Mouse (Mus musculus) megakaryocyte progenitor cell, adult 5-6 weeks (primary cell): Measurements from ENCODE around the gene Fbxo21. TPM values are rescaled to one million over a fixed set of nuclear protein-coding genes. Genes with fewer than 3 reads are reported as not detected.

Experiments used
- ATAC-seq: replicated peaks from 2 replicates; pipeline ENCODE4 v1.8.0; 2016; ENCODE audit warnings: mild to moderate bottlenecking, moderate TSS enrichment, inconsistent platforms; ENCODE audit not compliant: poor library complexity
- total RNA-seq, 2 experiments: library from RNA; stranded (forward) in 1 of 2; stranded (reverse) in 1 of 2; fragments of 157-497, 149-512 nt in 1 of 2; fragments of 200-1000 nt in 1 of 2; gene quantifications; 2 replicates each; pipeline versions ENCODE4 v1.2.3 to v1.2.4; 2015 to 2017

Gene Fbxo21
- 7.8 and 10.9 TPM in 2 replicates for total RNA-seq (2015)
- total RNA-seq (2017) = 13.1 and 13.8 TPM in 2 replicates

DNA sequence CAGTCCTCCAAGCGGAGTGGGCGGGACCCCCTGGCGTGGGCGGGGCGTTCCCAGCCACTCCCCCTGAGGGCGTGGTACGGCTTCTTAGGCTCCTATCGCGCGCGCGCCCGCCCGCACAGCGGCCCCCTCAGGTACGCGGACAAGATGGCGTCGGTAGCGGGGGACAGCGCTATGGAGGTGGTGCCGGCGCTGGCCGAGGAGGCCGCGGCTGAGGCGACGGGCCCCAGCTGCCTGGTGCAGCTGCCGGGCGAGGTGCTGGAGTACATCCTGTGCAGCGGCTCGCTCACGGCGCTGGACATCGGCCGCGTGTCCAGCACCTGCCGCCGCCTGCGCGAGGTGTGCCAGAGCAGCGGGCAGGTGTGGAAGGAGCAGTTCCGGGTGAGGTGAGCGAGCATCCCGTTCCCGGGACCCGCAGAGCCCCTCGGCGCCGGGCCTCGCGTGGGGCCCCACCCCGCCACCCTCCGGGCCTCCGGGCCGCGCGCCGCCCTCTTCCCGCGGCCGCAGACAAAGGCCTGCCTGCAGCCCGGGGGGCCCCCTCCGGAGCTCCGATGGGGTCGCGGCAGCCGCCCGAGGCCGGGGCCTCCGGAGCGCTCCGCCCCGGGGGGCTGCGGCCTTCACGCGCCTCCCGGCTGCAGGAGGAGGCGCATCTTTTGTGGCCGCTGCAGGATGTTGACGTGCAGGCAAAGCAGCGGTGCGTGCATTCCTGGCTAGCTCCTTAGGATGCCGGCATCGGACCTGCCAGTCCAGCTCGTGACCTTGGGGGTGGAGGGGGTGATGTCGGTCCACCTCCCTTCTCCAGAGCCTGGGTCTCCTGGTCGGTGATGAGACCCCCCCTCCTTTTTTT lies at the start of gene Fbxo21:
Gene Fbxo21, plus strand, starts transcription at position 74 of the 844 bp plus-strand sequence.
- peak; percentile 97 for ATAC-seq

DNA sequence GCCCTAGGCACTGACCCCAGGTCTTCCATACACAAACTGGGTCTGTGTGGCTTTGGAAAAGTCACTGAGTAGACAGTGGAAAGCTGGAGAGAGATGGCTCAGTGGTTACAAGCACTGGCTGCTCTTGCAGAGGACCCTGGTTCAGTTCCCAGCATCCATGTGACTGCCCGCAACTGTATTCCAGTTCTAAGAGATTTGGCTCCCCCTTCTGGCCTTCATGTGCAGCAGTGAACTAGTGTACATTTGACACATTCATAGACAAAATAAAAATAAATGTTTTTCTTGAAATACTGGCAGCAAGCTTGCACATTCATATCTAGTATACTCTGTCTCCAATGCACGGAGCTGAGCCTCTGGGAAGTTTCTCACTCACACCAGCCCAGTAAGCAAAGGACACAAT lies 48.0 kb upstream of the Fbxo21 start:
- no peak for ATAC-seq

- ATAC-seq = no peak
These were observed 44.3 kb upstream of the Fbxo21 start for GRCm38 (mm10) chr5:117932222-117932621.

DNA sequence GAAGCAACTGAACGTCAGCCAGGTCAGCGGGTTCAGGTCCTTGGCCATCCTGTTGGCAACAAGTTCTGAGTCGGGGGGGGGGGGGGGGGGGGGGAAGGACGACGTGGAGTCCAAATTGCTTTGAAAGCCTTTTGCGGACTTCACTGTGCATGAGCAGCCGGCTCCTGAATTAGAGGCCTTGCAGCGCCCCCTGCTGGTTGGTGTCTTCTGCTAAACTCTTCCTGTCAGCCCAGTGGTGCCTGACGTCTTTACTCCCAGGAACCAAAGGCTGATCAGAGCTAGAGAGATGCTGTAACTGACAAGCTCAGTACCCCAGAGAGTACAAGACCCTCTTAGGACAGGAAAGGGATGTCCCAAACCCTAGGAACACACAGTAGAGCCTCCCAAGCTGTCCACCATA lies 43.7 kb upstream of the Fbxo21 start:
- peak; percentile 80 for ATAC-seq

DNA sequence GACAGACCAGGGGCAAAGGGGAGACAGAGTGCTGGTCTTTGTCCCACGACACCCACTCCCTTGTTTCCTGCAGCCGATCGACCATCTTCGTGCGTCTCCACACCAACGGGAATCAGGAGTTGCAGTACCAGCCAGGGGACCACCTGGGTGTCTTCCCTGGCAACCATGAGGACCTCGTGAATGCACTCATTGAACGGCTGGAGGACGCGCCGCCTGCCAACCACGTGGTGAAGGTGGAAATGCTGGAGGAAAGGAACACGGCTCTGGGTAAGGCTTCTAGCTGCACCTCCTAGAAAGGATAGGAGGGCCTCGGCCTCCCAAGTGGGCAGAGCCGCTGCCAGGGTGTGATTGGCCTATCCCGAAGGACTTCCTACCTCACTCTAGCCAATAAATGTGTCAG lies 40.2 kb upstream of the Fbxo21 start:
- no peak for ATAC-seq

DNA sequence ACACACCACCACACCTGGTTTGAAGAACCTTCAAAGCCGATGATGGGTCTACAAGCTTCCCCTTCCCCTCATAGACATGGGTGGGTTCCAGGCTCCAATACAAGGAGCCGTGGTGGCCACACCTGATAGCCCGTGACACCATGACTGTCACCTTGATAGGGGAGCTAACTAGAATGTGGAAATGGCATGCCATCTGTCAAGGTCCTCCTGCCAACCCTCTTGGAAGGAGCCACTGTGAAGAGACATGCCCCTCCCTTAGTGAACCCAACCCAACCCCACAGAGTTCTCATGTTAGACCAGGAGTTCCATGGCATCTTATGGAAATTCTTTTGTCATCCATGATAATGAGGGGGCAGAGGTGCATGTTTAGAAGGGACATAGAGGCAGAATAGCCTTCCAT lies 39.3 kb upstream of the Fbxo21 start:
- ATAC-seq = no peak

GRCm38 (mm10) chr5:117938182-117938581 lies 38.3 kb upstream of the Fbxo21 start:
- ATAC-seq = peak; percentile 99

DNA sequence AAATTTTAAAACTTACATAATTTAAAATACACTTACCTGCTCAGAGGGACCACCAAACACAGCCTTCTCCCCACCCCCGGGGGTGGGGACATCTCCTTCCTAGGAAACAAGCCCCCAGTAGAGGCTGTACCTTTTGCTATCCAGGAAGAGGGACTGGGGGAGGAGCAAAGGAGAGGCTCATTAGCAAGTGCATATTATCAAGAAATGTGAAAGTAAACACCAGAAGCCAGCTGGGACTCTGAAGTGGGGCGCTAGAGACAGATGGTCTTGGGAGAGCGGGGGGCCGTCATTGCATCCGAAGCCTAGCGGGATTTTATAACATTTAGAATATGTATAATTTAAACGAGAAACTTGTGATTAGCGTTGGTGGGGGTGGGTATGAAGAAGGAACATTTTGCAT lies 37.1 kb upstream of the Fbxo21 start:
- ATAC-seq = no peak

GRCm38 (mm10) chr5:117941552-117941951 lies 35.0 kb upstream of the Fbxo21 start:
- ATAC-seq = no peak

- ATAC-seq = peak; percentile 85
These were observed 29.9 kb upstream of the Fbxo21 start for GRCm38 (mm10) chr5:117946605-117947004.

DNA sequence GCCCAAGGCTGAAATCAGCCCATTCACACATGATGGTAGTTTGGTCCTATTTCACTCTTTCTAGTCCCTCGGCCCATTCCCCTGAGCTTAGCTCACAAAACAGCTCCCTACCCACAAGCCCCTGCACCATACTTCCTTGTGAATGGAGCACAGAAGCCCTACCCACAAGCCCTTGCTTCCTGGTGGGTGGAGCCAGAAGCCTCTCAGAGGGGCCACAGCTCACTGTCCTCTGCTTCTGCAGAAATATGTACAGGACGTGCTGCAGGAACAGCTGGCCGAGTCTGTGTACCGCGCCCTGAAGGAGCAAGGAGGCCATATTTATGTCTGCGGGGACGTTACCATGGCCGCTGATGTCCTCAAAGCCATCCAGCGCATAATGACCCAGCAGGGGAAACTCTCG lies 27.1 kb upstream of the Fbxo21 start:
- no peak for ATAC-seq

DNA sequence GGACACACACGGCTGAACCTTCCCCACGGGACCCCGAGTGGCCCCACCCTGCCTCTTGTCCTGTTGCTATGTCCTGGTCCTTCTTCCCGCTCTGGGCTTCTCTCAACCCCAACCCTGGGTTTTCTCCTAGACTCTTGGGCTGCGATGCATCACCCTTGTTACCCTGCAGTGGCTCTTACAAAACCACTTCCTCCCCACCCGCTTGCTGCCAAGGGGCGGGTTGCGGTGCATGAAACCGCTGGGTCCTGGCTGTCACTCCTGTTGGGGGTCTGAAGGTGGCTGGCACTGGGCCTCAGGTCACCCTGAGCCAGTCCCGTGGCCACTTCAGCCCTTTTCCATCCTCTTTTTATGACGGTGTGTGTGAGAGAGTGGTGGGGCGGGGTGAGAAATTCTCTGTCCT lies 22.6 kb upstream of the Fbxo21 start:
- ATAC-seq = peak; percentile 70

DNA sequence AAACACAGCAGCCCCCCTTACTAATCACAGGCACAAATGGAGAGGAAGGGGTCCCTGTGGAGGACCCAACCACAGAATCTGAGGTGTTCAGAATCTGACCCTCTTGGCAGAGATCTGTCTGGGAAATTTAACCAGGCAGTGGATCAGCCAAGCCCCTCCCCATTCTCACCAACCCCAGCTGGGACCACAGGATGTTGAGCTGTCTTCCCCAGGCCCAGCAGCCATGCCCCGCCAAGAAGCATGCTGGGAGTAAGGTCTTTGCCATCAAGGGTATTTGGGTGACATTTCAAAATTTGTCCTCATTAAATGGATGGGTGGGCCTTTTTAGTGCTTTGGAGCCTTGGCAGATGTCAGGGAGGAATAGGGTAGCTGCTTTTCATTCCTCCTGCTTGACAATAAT lies 22.1 kb upstream of the Fbxo21 start:
- ATAC-seq = no peak

- peak; percentile 60 for ATAC-seq
These were observed 20.7 kb upstream of the Fbxo21 start for GRCm38 (mm10) chr5:117955675-117956420.

DNA sequence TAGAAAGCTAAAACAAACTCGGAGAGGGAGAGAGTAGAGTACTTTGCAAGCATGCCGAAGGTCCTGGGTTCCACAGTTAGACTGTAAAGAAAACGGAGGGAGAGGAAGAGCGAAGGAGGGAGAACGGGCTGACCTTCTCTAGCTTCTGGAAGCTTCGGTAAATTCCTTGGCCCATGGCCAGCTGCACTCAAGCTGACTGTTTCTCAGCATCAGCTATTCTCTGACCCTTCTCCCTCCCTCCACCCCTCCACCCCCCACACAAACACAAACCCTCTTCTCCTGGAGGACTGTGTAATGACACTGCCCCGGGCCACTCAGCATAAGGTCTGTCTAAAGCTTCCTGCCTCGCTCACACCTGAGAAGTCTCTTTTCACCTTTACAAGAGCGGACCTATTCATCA lies 11.8 kb upstream of the Fbxo21 start:
- ATAC-seq = no peak

- ATAC-seq = no peak
These were observed 9.6 kb upstream of the Fbxo21 start for GRCm38 (mm10) chr5:117966956-117967355.

DNA sequence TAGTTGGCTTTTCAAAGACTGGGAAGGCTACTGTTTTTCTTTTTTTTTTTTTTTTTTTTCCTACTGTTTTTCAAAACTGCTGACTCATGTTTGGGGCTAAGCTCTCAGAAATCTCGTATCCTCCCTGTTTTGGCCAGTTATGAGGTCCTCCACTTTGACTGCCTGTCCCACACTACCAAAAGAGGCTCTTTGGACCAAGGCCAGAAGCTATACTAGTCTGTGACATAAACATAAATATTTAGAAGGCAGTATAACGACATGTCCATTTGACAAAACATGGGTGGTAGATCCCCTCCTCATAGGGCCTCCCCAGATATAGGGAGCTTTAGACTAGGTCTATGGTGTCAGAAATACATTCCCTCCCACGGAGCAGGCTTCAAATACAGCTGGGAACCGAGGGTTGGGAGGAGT lies 8.9 kb upstream of the Fbxo21 start:
- no peak for ATAC-seq

- no peak for ATAC-seq
These were observed 6.7 kb upstream of the Fbxo21 start for GRCm38 (mm10) chr5:117969681-117970427.

GRCm38 (mm10) chr5:117976263-117976656 lies 270 bp upstream of the Fbxo21 start:
- no peak for ATAC-seq

DNA sequence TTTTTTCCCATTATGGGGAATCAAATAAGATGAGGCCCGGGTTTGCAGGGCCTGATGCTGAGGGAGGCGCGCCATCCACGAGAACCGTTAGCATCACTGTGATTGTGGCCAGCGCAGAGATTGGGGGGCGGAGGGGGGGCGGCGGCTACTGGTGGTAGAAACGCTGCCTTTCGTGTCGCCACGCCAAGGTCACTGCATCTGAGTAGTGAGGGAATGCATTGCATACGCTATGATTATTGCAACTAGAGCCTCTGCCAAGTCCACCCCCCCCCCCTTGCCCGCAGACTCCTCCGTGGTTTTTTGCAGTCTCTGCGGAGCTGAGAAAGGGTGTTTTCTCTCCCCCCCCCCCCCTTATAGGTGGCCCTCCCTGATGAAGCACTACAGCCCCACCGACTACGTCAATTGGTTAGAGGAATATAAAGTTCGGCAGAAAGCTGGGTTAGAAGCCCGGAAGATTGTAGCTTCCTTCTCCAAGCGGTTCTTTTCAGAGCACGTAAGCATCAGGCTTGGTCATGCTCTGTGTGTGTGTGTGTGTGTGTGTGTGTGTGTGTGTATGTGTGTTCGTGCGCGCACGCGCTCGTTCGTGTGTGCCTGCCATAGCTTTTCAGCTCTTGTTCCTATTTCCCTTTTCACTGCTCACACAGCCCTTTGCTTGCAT lies 1.1 kb downstream of the Fbxo21 start:
- peak; percentile 47 for ATAC-seq

DNA sequence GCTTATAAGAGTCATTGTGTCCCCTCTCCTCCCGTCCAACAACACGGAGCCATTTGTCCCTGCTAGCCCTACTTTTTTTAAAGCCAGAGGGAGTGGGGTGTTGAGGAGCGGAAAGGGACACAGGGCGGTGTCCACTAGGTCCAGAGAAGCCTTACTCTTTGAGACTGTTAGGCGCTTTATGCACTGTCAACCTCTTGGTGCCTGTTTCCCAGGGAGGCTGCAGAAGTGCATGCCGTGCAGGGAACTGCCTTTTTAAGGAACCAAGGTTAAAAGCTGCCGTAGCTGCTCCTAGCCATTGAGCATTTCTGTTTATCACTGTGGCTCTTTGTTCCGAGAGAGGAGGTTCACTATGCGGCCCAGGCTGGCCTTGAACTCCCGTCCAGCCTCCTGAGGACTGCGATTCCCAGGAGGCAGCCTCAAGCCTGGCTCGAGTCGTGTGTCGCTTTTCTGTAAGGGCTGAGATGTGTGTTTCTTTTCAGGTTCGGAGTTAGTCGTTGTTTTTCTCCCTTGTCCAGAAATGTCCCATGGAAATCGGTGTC lies 1.7 kb downstream of the Fbxo21 start:
- ATAC-seq = peak; percentile 8; the same call in 1 of the 2 replicates
